Mouse (Mus musculus): ENCODE measurements at regions not wholly inside any gene's neighbourhood (a gene's known extent, or its start where the extent isn't known, plus 50 kb on each side); places are given as distances from the start of the nearest gene placed in this dataset.

GRCm38 (mm10) chr11:19592506-19593355 lies 331.4 kb upstream of the Spred2 start:
- H3K9me3 ChIP-seq (ENCODE audit: control insufficient read depth, low read length) = no peaks in the 10 kb centered on the region
- 75% methylated on average over 6 of the region's 6 CpGs for WGBS
- H3K4me2 ChIP-seq = no peak overlapping the region
- no peak overlapping the region for H3K4me3 ChIP-seq (ENCODE audit: low read depth, low read length)
- no peak for DNase-seq (ENCODE audit: low spot score)
- no peak overlapping the region for H3K27ac ChIP-seq (ENCODE audit: low read depth, low read length)
- no peaks in the 10 kb centered on the region for H3K4me1 ChIP-seq (replicated peaks; ENCODE audit: control insufficient read depth, insufficient read depth, low read length)
- H3K27me3 ChIP-seq (replicated peaks; ENCODE audit: control insufficient read depth, insufficient read depth, low read length) = no peaks in the 10 kb centered on the region
- H3K9ac ChIP-seq (ENCODE audit: low read depth, low read length) = no peak overlapping the region
- H3K36me3 ChIP-seq (ENCODE audit: control insufficient read depth, insufficient read depth, low read length) = no peaks in the 10 kb centered on the region
- ATAC-seq (replicated peaks; ENCODE audit: low FRiP score) = no peak

GRCm38 (mm10) chr11:19595107-19595506 lies 329.1 kb upstream of the Spred2 start:
- Histone ChIP-seq H3K9me3 (ENCODE audit: control insufficient read depth, low read length) (no peaks in the 10 kb centered on the region), H3K4me1 (replicated peaks; ENCODE audit: control insufficient read depth, insufficient read depth, low read length) (no peaks in the 10 kb centered on the region), H3K36me3 (ENCODE audit: control insufficient read depth, insufficient read depth, low read length) (no peaks in the 10 kb centered on the region), H3K4me3 (ENCODE audit: low read depth, low read length) (no peak overlapping the region), H3K9ac (ENCODE audit: low read depth, low read length) (no peak overlapping the region), H3K4me2 (no peak overlapping the region), H3K27ac (ENCODE audit: low read depth, low read length) (no peak overlapping the region), H3K27me3 (replicated peaks; ENCODE audit: control insufficient read depth, insufficient read depth, low read length) (no peaks in the 10 kb centered on the region)
- 79% methylated on average over 4 of the region's 4 CpGs for WGBS
- DNase-seq (ENCODE audit: low spot score) (no peak), ATAC-seq (replicated peaks; ENCODE audit: low FRiP score) (no peak)

- no peaks in the 10 kb centered on the region for H3K4me1 ChIP-seq (replicated peaks; ENCODE audit: control insufficient read depth, insufficient read depth, low read length)
- no peaks in the 10 kb centered on the region for H3K9me3 ChIP-seq (ENCODE audit: control insufficient read depth, low read length)
- no peak overlapping the region for H3K4me3 ChIP-seq (ENCODE audit: low read depth, low read length)
- H3K9ac ChIP-seq (ENCODE audit: low read depth, low read length) = no peak overlapping the region
- H3K27me3 ChIP-seq (replicated peaks; ENCODE audit: control insufficient read depth, insufficient read depth, low read length) = no peaks in the 10 kb centered on the region
- ATAC-seq (replicated peaks; ENCODE audit: low FRiP score) (no peak), DNase-seq (ENCODE audit: low spot score) (no peak)
- H3K36me3 ChIP-seq (ENCODE audit: control insufficient read depth, insufficient read depth, low read length) = no peaks in the 10 kb centered on the region
- H3K27ac ChIP-seq (ENCODE audit: low read depth, low read length) = no peak overlapping the region
- no peak overlapping the region for H3K4me2 ChIP-seq
Observed at GRCm38 (mm10) chr11:19596336-19596735, 327.8 kb upstream of the Spred2 start.

GRCm38 (mm10) chr11:19599433-19599832 lies 324.7 kb upstream of the Spred2 start:
- WGBS = 88% methylated on average over 9 of the region's 9 CpGs

GRCm38 (mm10) chr11:19601216-19601938 lies 322.8 kb upstream of the Spred2 start:
- 83% methylated on average over 15 of the region's 15 CpGs for WGBS
- no peaks in the 10 kb centered on the region for H3K36me3 ChIP-seq (ENCODE audit: control insufficient read depth, insufficient read depth, low read length)
- DNase-seq (ENCODE audit: low spot score) = no peak

More at GRCm38 (mm10) chr11:19599433-19599832, 324.7 kb upstream of the Spred2 start:
- Histone ChIP-seq H3K4me2 (no peak overlapping the region), H3K27me3 (replicated peaks; ENCODE audit: control insufficient read depth, insufficient read depth, low read length) (no peaks in the 10 kb centered on the region), H3K9ac (ENCODE audit: low read depth, low read length) (no peak overlapping the region), H3K9me3 (ENCODE audit: control insufficient read depth, low read length) (no peaks in the 10 kb centered on the region), H3K36me3 (ENCODE audit: control insufficient read depth, insufficient read depth, low read length) (no peaks in the 10 kb centered on the region), H3K4me3 (ENCODE audit: low read depth, low read length) (no peak overlapping the region), H3K4me1 (replicated peaks; ENCODE audit: control insufficient read depth, insufficient read depth, low read length) (no peaks in the 10 kb centered on the region), H3K27ac (ENCODE audit: low read depth, low read length) (no peak overlapping the region)
- no peak for DNase-seq (ENCODE audit: low spot score)
- no peak for ATAC-seq (replicated peaks; ENCODE audit: low FRiP score)

GRCm38 (mm10) chr11:19602496-19602895 lies 321.7 kb upstream of the Spred2 start:
- no peak overlapping the region for H3K4me3 ChIP-seq (ENCODE audit: low read depth, low read length)
- WGBS = 89% methylated on average over 5 of the region's 5 CpGs
- ATAC-seq (replicated peaks; ENCODE audit: low FRiP score) (no peak), DNase-seq (ENCODE audit: low spot score) (no peak)
- H3K36me3 ChIP-seq (ENCODE audit: control insufficient read depth, insufficient read depth, low read length) = no peaks in the 10 kb centered on the region
- H3K4me2 ChIP-seq = no peak overlapping the region
- H3K27me3 ChIP-seq (replicated peaks; ENCODE audit: control insufficient read depth, insufficient read depth, low read length) = no peaks in the 10 kb centered on the region
- no peak overlapping the region for H3K27ac ChIP-seq (ENCODE audit: low read depth, low read length)
- H3K9ac ChIP-seq (ENCODE audit: low read depth, low read length) = no peak overlapping the region
- no peaks in the 10 kb centered on the region for H3K4me1 ChIP-seq (replicated peaks; ENCODE audit: control insufficient read depth, insufficient read depth, low read length)
- no peaks in the 10 kb centered on the region for H3K9me3 ChIP-seq (ENCODE audit: control insufficient read depth, low read length)

More at GRCm38 (mm10) chr11:19601216-19601938, 322.8 kb upstream of the Spred2 start:
- no peak for ATAC-seq (replicated peaks; ENCODE audit: low FRiP score)
- no peaks in the 10 kb centered on the region for H3K27me3 ChIP-seq (replicated peaks; ENCODE audit: control insufficient read depth, insufficient read depth, low read length)
- no peak overlapping the region for H3K9ac ChIP-seq (ENCODE audit: low read depth, low read length)
- no peak overlapping the region for H3K4me3 ChIP-seq (ENCODE audit: low read depth, low read length)
- H3K4me1 ChIP-seq (replicated peaks; ENCODE audit: control insufficient read depth, insufficient read depth, low read length) = no peaks in the 10 kb centered on the region
- H3K9me3 ChIP-seq (ENCODE audit: control insufficient read depth, low read length) = no peaks in the 10 kb centered on the region
- H3K27ac ChIP-seq (ENCODE audit: low read depth, low read length) = no peak overlapping the region
- H3K4me2 ChIP-seq = no peak overlapping the region

- Histone ChIP-seq H3K36me3 (ENCODE audit: control insufficient read depth, insufficient read depth, low read length) (no peaks in the 10 kb centered on the region), H3K27ac (ENCODE audit: low read depth, low read length) (no peak overlapping the region), H3K27me3 (replicated peaks; ENCODE audit: control insufficient read depth, insufficient read depth, low read length) (no peaks in the 10 kb centered on the region), H3K4me1 (replicated peaks; ENCODE audit: control insufficient read depth, insufficient read depth, low read length) (no peaks in the 10 kb centered on the region), H3K9ac (ENCODE audit: low read depth, low read length) (no peak overlapping the region), H3K4me2 (no peak overlapping the region), H3K4me3 (ENCODE audit: low read depth, low read length) (no peak overlapping the region), H3K9me3 (ENCODE audit: control insufficient read depth, low read length) (no peaks in the 10 kb centered on the region)
- no peak for ATAC-seq (replicated peaks; ENCODE audit: low FRiP score)
- 77% methylated on average over 4 of the region's 4 CpGs for WGBS
- no peak for DNase-seq (ENCODE audit: low spot score)
Observed at GRCm38 (mm10) chr11:19605602-19606001, 318.6 kb upstream of the Spred2 start.

- H3K9ac ChIP-seq (ENCODE audit: low read depth, low read length) = no peak overlapping the region
- no peaks in the 10 kb centered on the region for H3K27me3 ChIP-seq (replicated peaks; ENCODE audit: control insufficient read depth, insufficient read depth, low read length)
- no peak overlapping the region for H3K4me3 ChIP-seq (ENCODE audit: low read depth, low read length)
- ATAC-seq (replicated peaks; ENCODE audit: low FRiP score) = no peak
- no peaks in the 10 kb centered on the region for H3K9me3 ChIP-seq (ENCODE audit: control insufficient read depth, low read length)
- H3K36me3 ChIP-seq (ENCODE audit: control insufficient read depth, insufficient read depth, low read length) = no peaks in the 10 kb centered on the region
- no peaks in the 10 kb centered on the region for H3K4me1 ChIP-seq (replicated peaks; ENCODE audit: control insufficient read depth, insufficient read depth, low read length)
- no peak overlapping the region for H3K27ac ChIP-seq (ENCODE audit: low read depth, low read length)
- 90% methylated on average over 8 of the region's 8 CpGs for WGBS
- no peak overlapping the region for H3K4me2 ChIP-seq
- DNase-seq (ENCODE audit: low spot score) = no peak
Observed at GRCm38 (mm10) chr11:19606943-19607342, 317.2 kb upstream of the Spred2 start.

GRCm38 (mm10) chr11:19607941-19608340 lies 316.2 kb upstream of the Spred2 start:
- Histone ChIP-seq H3K4me2 (no peak overlapping the region), H3K27ac (ENCODE audit: low read depth, low read length) (no peak overlapping the region), H3K9me3 (ENCODE audit: control insufficient read depth, low read length) (no peaks in the 10 kb centered on the region), H3K36me3 (ENCODE audit: control insufficient read depth, insufficient read depth, low read length) (no peaks in the 10 kb centered on the region), H3K27me3 (replicated peaks; ENCODE audit: control insufficient read depth, insufficient read depth, low read length) (no peaks in the 10 kb centered on the region), H3K4me1 (replicated peaks; ENCODE audit: control insufficient read depth, insufficient read depth, low read length) (no peaks in the 10 kb centered on the region), H3K4me3 (ENCODE audit: low read depth, low read length) (no peak overlapping the region), H3K9ac (ENCODE audit: low read depth, low read length) (no peak overlapping the region)
- no peak for DNase-seq (ENCODE audit: low spot score)
- ATAC-seq (replicated peaks; ENCODE audit: low FRiP score) = no peak

Measured in liver, embryonic 11.5 days (tissue).